Mouse (Mus musculus): ENCODE data around the gene Ctdsp1. TPM values are rescaled to one million over a fixed set of nuclear protein-coding genes. Genes with fewer than 3 reads are reported as not detected.

The Ctdsp1 gene
- total RNA-seq, 1 experiment from 2014 or later = 128 TPM

GRCm38 (mm10) chr1:74397268-74397918, 6.1 kb downstream of the Ctdsp1 start:
- peak; percentile 100 for DNase-seq

- DNase-seq = peak; percentile 85
Measured at GRCm38 (mm10) chr1:74397919-74398451, 6.7 kb downstream of the Ctdsp1 start.

- DNase-seq = no peak
Measured at GRCm38 (mm10) chr1:74400531-74400930, 9.2 kb downstream of the Ctdsp1 start.

GRCm38 (mm10) chr1:74401015-74401702, 9.8 kb downstream of the Ctdsp1 start:
- no peak for DNase-seq

- no peak for DNase-seq
Measured at GRCm38 (mm10) chr1:74404206-74404605, 12.9 kb downstream of the Ctdsp1 start.

GRCm38 (mm10) chr1:74408589-74409504, 17.5 kb downstream of the Ctdsp1 start, which contains the start of gene Vil1:
Gene Vil1 (plus strand): TSS chr1:74409376.
- DNase-seq = no peak

GRCm38 (mm10) chr1:74411753-74412325, 20.5 kb downstream of the Ctdsp1 start:
- peak; percentile 72 for DNase-seq

- DNase-seq = no peak
Measured at GRCm38 (mm10) chr1:74412711-74413110, 21.4 kb downstream of the Ctdsp1 start.

- DNase-seq = peak; percentile 82
Measured at GRCm38 (mm10) chr1:74415143-74415542, 23.8 kb downstream of the Ctdsp1 start.

GRCm38 (mm10) chr1:74418747-74419439, 27.6 kb downstream of the Ctdsp1 start:
- peak; percentile 77 for DNase-seq

GRCm38 (mm10) chr1:74419440-74419794, 28.1 kb downstream of the Ctdsp1 start:
- peak; percentile 45 for DNase-seq

GRCm38 (mm10) chr1:74423147-74423546, 31.8 kb downstream of the Ctdsp1 start:
- no peak for DNase-seq

GRCm38 (mm10) chr1:74425845-74426244, 34.5 kb downstream of the Ctdsp1 start:
- DNase-seq = no peak

GRCm38 (mm10) chr1:74433220-74433619, 41.9 kb downstream of the Ctdsp1 start:
- DNase-seq = no peak

- DNase-seq = no peak
Measured at GRCm38 (mm10) chr1:74434596-74434995, 43.3 kb downstream of the Ctdsp1 start.

- no peak for DNase-seq
Measured at GRCm38 (mm10) chr1:74435563-74435962, 44.3 kb downstream of the Ctdsp1 start.

GRCm38 (mm10) chr1:74437702-74438427, 46.6 kb downstream of the Ctdsp1 start:
- DNase-seq = peak; percentile 87

GRCm38 (mm10) chr1:74439166-74439876, 48.0 kb downstream of the Ctdsp1 start:
- no peak for DNase-seq

GRCm38 (mm10) chr1:74444538-74444937, 53.2 kb downstream of the Ctdsp1 start:
- DNase-seq = no peak
